Mouse (Mus musculus): ENCODE measurements around the gene Zfp316. TPM values are rescaled to one million over a fixed set of nuclear protein-coding genes. Genes with fewer than 3 reads are reported as not detected.

Gene Zfp316
- polyA plus RNA-seq, 1 experiment from 2014 or later: 4.2 TPM

DNA sequence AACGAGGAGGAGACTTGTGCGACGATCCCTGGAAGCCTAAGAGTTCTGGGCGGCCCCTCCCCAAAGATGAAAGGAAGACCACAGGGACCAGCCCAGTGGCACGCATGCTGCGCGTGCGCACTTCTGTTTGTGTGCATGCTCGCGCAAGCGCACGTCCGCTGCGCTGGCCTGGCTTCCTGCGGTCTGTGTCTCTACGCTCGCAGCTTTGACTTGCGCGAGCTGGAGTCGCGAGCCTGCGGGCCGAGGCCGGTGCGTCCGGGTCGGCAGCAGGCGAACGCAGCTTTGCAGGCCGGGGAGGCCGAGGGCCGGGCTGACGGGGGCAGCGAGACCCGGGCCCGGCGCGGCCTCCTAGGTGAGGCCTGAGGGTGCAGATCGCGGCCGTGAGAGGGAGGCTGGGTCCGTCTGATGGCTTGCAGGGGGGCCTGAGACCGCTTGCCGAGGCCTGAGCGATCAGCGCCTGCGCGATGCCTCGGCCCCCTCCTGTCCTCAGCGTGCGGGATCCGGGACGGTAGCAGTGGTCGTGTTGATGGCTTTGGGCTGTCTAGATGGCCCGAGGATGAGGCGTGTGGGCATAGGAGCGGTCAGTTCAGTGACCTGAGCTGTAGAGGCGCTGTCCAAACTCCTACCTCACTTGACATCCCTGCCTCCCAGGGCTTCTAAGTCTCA is 34.7 kb downstream of the Zfp316 start, which contains the start of gene Zfp12:
TSS of gene Zfp12 (plus strand) at position 136 of the 666 bp plus-strand sequence.
- H3K27ac ChIP-seq (ENCODE audit: low read depth, low read length): peak within 1 kb of the TSS; percentile 95
- H3K36me3 ChIP-seq (ENCODE audit: control insufficient read depth, insufficient read depth, low read length): no peaks in the 10 kb centered on the region; the same call in 1 of the 2 replicates
- H3K9ac ChIP-seq (ENCODE audit: low read length): peak within 1 kb of the TSS; percentile 96
- H3K4me2 ChIP-seq (ENCODE audit: low read depth, low read length, severe bottlenecking): peak within 1 kb of the TSS; percentile 94
- under 1% methylated on average over 58 of the region's 58 CpGs for WGBS
- ATAC-seq (replicated peaks; ENCODE audit: low FRiP score): peak; percentile 98
- H3K27me3 ChIP-seq (ENCODE audit: control insufficient read depth, insufficient read depth, low read length): no peaks in the 10 kb centered on the region
- H3K4me3 ChIP-seq (ENCODE audit: low read depth, low read length): peak within 1 kb of the TSS; percentile 87
- peak; percentile 97 for DNase-seq (ENCODE audit: low spot score)
- H3K9me3 ChIP-seq (ENCODE audit: control insufficient read depth, low read length): no peaks in the 10 kb centered on the region
- H3K4me1 ChIP-seq (replicated peaks; ENCODE audit: control insufficient read depth, insufficient read depth, low read length): no peaks in the 10 kb centered on the region

DNA sequence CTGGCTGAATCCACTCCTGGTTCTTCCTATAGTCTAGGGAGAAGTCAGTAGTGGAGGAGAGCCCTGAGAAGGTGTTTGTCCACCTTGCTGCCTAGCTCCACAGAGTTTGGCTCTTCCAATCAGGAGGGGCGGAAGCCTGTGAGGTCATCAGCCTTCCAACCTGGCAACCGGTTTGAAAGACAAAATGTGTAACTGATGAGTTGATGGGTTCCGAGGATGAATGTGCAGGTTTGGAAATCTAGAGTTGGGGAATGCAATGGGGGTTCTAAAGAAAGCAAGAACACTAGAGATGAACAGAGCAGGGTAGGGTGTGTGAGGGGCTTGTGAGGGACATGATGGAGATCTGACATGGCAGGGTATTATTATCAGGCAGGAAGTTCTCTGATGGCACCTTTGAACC is 43.0 kb downstream of the Zfp316 start, which contains the start of gene Spdye4a:
TSS of gene Spdye4a (minus strand) at position 101 of the 400 bp plus-strand sequence.
- ATAC-seq (replicated peaks; ENCODE audit: low FRiP score): no peak
- H3K9me3 ChIP-seq (ENCODE audit: control insufficient read depth, low read length): no peaks in the 10 kb centered on the region
- H3K27ac ChIP-seq (ENCODE audit: low read depth, low read length): no peak within 1 kb of the TSS
- no peak within 1 kb of the TSS for H3K9ac ChIP-seq (ENCODE audit: low read length)
- no peaks in the 10 kb centered on the region for H3K27me3 ChIP-seq (ENCODE audit: control insufficient read depth, insufficient read depth, low read length)
- no peaks in the 10 kb centered on the region for H3K4me1 ChIP-seq (replicated peaks; ENCODE audit: control insufficient read depth, insufficient read depth, low read length)
- no peak for DNase-seq (ENCODE audit: low spot score)
- 87% methylated on average over 3 of the region's 3 CpGs for WGBS
- H3K36me3 ChIP-seq (ENCODE audit: control insufficient read depth, insufficient read depth, low read length): no peaks in the 10 kb centered on the region
- no peak within 1 kb of the TSS for H3K4me2 ChIP-seq (ENCODE audit: low read depth, low read length, severe bottlenecking)
- no peak within 1 kb of the TSS for H3K4me3 ChIP-seq (ENCODE audit: low read depth, low read length)

DNA sequence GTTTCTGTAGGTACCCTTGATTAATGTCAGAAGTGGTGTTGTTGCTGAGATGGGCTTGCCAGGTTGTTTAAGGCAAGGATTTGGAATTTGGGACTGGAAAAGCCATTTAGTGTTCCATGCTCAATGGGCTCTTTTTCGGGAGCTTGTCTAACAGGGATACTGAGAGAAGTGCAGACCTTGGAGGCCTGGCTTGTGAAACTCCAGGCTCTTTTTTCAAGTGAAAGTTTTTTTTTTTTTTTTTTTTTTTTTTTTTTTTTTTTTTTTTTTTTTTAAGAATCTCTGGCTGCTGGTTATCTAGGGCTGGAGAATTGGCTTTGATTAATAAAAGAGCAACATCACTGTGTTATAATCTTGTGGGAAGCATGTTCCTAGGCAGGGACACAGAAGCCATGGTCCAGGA is 47.5 kb downstream of the Zfp316 start:
- 67% methylated on average over 1 of the region's 1 CpGs for WGBS
- Histone ChIP-seq H3K27ac (ENCODE audit: low read depth, low read length) (no peak overlapping the region), H3K27me3 (ENCODE audit: control insufficient read depth, insufficient read depth, low read length) (no peaks in the 10 kb centered on the region), H3K4me3 (ENCODE audit: low read depth, low read length) (no peak overlapping the region), H3K36me3 (ENCODE audit: control insufficient read depth, insufficient read depth, low read length) (no peaks in the 10 kb centered on the region), H3K9ac (ENCODE audit: low read length) (no peak overlapping the region), H3K4me1 (replicated peaks; ENCODE audit: control insufficient read depth, insufficient read depth, low read length) (no peaks in the 10 kb centered on the region), H3K9me3 (ENCODE audit: control insufficient read depth, low read length) (no peaks in the 10 kb centered on the region), H3K4me2 (ENCODE audit: low read depth, low read length, severe bottlenecking) (no peak overlapping the region)
- DNase-seq (ENCODE audit: low spot score) (no peak), ATAC-seq (replicated peaks; ENCODE audit: low FRiP score) (no peak)

DNA sequence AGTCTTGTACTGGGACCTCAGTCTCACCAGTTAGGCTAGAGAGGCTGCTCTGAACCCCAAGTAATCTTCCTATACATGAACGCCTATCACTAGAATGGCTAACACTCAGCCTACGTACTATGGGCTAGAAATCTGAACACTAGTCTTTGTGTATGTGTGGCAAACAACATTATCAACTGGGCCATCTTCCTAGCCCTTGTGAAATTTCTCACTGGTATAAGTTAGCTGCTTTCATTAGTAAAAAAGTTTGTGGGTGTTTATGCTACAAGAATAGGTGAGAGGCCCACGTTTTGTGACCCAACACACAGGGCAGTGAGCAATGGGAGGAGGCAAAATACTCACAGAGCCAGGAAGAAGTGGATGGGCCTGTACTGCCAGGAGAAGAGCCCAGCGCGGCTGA is 48.8 kb downstream of the Zfp316 start:
- no peaks in the 10 kb centered on the region for H3K36me3 ChIP-seq (ENCODE audit: control insufficient read depth, insufficient read depth, low read length)
- ATAC-seq (replicated peaks; ENCODE audit: low FRiP score): no peak
- WGBS: 80% methylated on average over 5 of the region's 5 CpGs

DNA sequence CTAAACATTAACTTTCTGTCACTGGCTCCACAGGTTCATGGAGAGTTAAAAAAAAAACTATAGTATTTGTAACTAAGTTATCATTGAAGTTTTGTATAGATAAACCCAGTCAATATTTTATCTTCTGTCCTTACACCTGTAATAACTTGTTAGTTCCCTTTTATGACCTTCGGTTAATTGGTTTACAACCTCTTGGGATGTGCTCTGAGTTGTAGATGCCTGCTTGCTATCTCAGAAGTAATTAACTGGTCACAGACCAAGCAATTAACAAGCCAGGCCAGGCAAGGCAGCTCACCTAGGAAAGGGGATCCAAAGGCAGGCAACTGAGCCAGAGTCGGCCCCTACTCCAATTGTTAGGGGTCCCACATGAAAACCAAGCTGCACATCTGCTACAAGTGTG is 56.0 kb downstream of the Zfp316 start:
- Histone ChIP-seq H3K27me3 (ENCODE audit: control insufficient read depth, insufficient read depth, low read length) (no peaks in the 10 kb centered on the region), H3K9ac (ENCODE audit: low read length) (no peak overlapping the region), H3K4me3 (ENCODE audit: low read depth, low read length) (no peak overlapping the region), H3K36me3 (ENCODE audit: control insufficient read depth, insufficient read depth, low read length) (no peaks in the 10 kb centered on the region), H3K4me1 (replicated peaks; ENCODE audit: control insufficient read depth, insufficient read depth, low read length) (no peaks in the 10 kb centered on the region), H3K9me3 (ENCODE audit: control insufficient read depth, low read length) (peaks cover 2% of the 10 kb centered on the region), H3K4me2 (ENCODE audit: low read depth, low read length, severe bottlenecking) (no peak overlapping the region), H3K27ac (ENCODE audit: low read depth, low read length) (no peak overlapping the region)
- no peak for DNase-seq (ENCODE audit: low spot score)
- no peak for ATAC-seq (replicated peaks; ENCODE audit: low FRiP score)
- 85% methylated on average over 2 of the region's 2 CpGs for WGBS

More for the DNA sequence above, 48.8 kb downstream of the Zfp316 start:
- no peak overlapping the region for H3K27ac ChIP-seq (ENCODE audit: low read depth, low read length)
- no peak overlapping the region for H3K4me3 ChIP-seq (ENCODE audit: low read depth, low read length)
- H3K4me1 ChIP-seq (replicated peaks; ENCODE audit: control insufficient read depth, insufficient read depth, low read length): no peaks in the 10 kb centered on the region
- no peaks in the 10 kb centered on the region for H3K9me3 ChIP-seq (ENCODE audit: control insufficient read depth, low read length)
- no peaks in the 10 kb centered on the region for H3K27me3 ChIP-seq (ENCODE audit: control insufficient read depth, insufficient read depth, low read length)
- H3K9ac ChIP-seq (ENCODE audit: low read length): no peak overlapping the region
- no peak for DNase-seq (ENCODE audit: low spot score)
- H3K4me2 ChIP-seq (ENCODE audit: low read depth, low read length, severe bottlenecking): no peak overlapping the region

DNA sequence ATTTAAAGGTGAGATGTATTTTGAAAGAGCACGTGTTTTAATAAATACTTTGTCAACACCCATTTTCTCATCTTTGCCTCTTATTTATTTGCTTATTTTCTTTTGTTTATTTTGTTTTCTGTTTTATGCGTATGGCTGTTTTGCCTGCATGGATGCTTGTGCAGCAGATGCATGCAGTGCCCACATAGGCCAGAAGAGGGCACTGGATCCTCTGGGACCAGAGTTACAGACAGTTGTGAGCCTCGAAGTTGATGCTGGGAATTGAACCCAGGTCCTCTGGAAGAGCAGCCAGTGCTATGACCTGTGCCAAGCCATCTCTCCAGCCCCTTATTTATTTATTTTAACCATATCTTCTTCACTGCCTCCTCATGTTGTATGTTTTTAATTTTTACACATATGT is 64.8 kb downstream of the Zfp316 start:
- no peak for ATAC-seq (replicated peaks; ENCODE audit: low FRiP score)
- 64% methylated on average over 3 of the region's 3 CpGs for WGBS
- H3K27ac ChIP-seq (ENCODE audit: low read depth, low read length): no peak overlapping the region

More for the DNA sequence above, 64.8 kb downstream of the Zfp316 start:
- H3K9me3 ChIP-seq (ENCODE audit: control insufficient read depth, low read length): peaks cover 5% of the 10 kb centered on the region
- H3K4me1 ChIP-seq (replicated peaks; ENCODE audit: control insufficient read depth, insufficient read depth, low read length): no peaks in the 10 kb centered on the region
- H3K4me2 ChIP-seq (ENCODE audit: low read depth, low read length, severe bottlenecking): no peak overlapping the region
- H3K9ac ChIP-seq (ENCODE audit: low read length): no peak overlapping the region
- DNase-seq (ENCODE audit: low spot score): no peak
- no peaks in the 10 kb centered on the region for H3K36me3 ChIP-seq (ENCODE audit: control insufficient read depth, insufficient read depth, low read length)
- no peaks in the 10 kb centered on the region for H3K27me3 ChIP-seq (ENCODE audit: control insufficient read depth, insufficient read depth, low read length)
- H3K4me3 ChIP-seq (ENCODE audit: low read depth, low read length): no peak overlapping the region

Other genes with a start within 250 kb of the Zfp316 start
- gene Rnf216, start 157.0 kb downstream of the Zfp316 start, polyA plus RNA-seq (2014; fragmentation: Nextera tagmentation; extraction: Ambion mirVana): 38.6 and 42.7 TPM in 2 replicates
- gene Olfr718-ps1, start 122.4 kb downstream of the Zfp316 start, polyA plus RNA-seq (2014; fragmentation: Nextera tagmentation; extraction: Ambion mirVana): 0.07 TPM in 1 of 2 replicates, not detected in the other
- gene Rbak, start 89.2 kb downstream of the Zfp316 start, polyA plus RNA-seq (2014; fragmentation: Nextera tagmentation; extraction: Ambion mirVana): 15.9 and 17.2 TPM in 2 replicates
- not detected in 2 replicates for gene Spdye4b, start 89.0 kb downstream of the Zfp316 start, polyA plus RNA-seq (2014; fragmentation: Nextera tagmentation; extraction: Ambion mirVana)
- not detected in 2 replicates for gene Spdye4a, start 43.1 kb downstream of the Zfp316 start, polyA plus RNA-seq (2014; fragmentation: Nextera tagmentation; extraction: Ambion mirVana)
- gene Zfp12, start 34.9 kb downstream of the Zfp316 start, polyA plus RNA-seq (2014; fragmentation: Nextera tagmentation; extraction: Ambion mirVana): 30.4 and 31.0 TPM in 2 replicates
- not detected in 2 replicates for gene Zfp853, start 23.6 kb upstream of the Zfp316 start, polyA plus RNA-seq (2014; fragmentation: Nextera tagmentation; extraction: Ambion mirVana)
- 65.8 and 75.0 TPM in 2 replicates for gene E130309D02Rik, start 45.3 kb upstream of the Zfp316 start, polyA plus RNA-seq (2014; fragmentation: Nextera tagmentation; extraction: Ambion mirVana)
- gene Zdhhc4, start 59.2 kb upstream of the Zfp316 start, polyA plus RNA-seq (2014; fragmentation: Nextera tagmentation; extraction: Ambion mirVana): 69.4 and 71.9 TPM in 2 replicates
- 0.31 and 0.64 TPM in 2 replicates for gene Grid2ip, start 87.3 kb upstream of the Zfp316 start, polyA plus RNA-seq (2014; fragmentation: Nextera tagmentation; extraction: Ambion mirVana)
- 190 and 196 TPM in 2 replicates for gene Kdelr2, start 133.8 kb upstream of the Zfp316 start, polyA plus RNA-seq (2014; fragmentation: Nextera tagmentation; extraction: Ambion mirVana)
- gene Daglb, start 194.6 kb upstream of the Zfp316 start, polyA plus RNA-seq (2014; fragmentation: Nextera tagmentation; extraction: Ambion mirVana): 12.5 and 13.8 TPM in 2 replicates

Data from forebrain, embryonic 11.5 days (tissue).